Mouse (Mus musculus): ENCODE measurements around the gene Sntb2. TPM values are rescaled to one million over a fixed set of nuclear protein-coding genes. Genes with fewer than 3 reads are reported as not detected.

Sntb2 gene
- polyA plus RNA-seq, 1 experiment from 2014 or later: 7.1 TPM

- H3K36me3 ChIP-seq: no peaks in the 10 kb centered on the region
- H3K27ac ChIP-seq (replicated peaks): no peak overlapping the region
- peaks cover 29% of the 10 kb centered on the region for H3K4me1 ChIP-seq (replicated peaks)
- no peak for ATAC-seq (ENCODE audit: low read depth)
- H3K9ac ChIP-seq: no peak overlapping the region
- H3K27me3 ChIP-seq: peaks cover 59% of the 10 kb centered on the region
- WGBS: 72% methylated on average over 16 of the region's 16 CpGs
- H3K4me2 ChIP-seq: no peak overlapping the region
- H3K4me3 ChIP-seq: no peak overlapping the region
- H3K9me3 ChIP-seq: no peaks in the 10 kb centered on the region
These were observed 1.1 kb upstream of the Sntb2 start for GRCm38 (mm10) chr8:106934226-106934977.

- peaks cover 32% of the 10 kb centered on the region for H3K4me1 ChIP-seq (replicated peaks)
- H3K27ac ChIP-seq (replicated peaks): peak overlapping the region; percentile 93
- peak overlapping the region; percentile 75 for H3K4me3 ChIP-seq
- ATAC-seq (ENCODE audit: low read depth): peak; percentile 78
- WGBS: 0% methylated on average over 74 of the region's 76 CpGs
- peaks cover 61% of the 10 kb centered on the region for H3K27me3 ChIP-seq
- no peaks in the 10 kb centered on the region for H3K9me3 ChIP-seq
- H3K4me2 ChIP-seq: peak overlapping the region; percentile 67
- H3K36me3 ChIP-seq: no peaks in the 10 kb centered on the region
- peak overlapping the region; percentile 87 for H3K9ac ChIP-seq
These were observed 438 bp downstream of the Sntb2 start for GRCm38 (mm10) chr8:106935899-106936477.

- H3K9me3 ChIP-seq: no peaks in the 10 kb centered on the region
- H3K4me3 ChIP-seq: peak overlapping the region; percentile 75
- peak overlapping the region; percentile 67 for H3K4me2 ChIP-seq
- H3K4me1 ChIP-seq (replicated peaks): peaks cover 34% of the 10 kb centered on the region
- H3K36me3 ChIP-seq: no peaks in the 10 kb centered on the region
- 1% methylated on average over 26 of the region's 26 CpGs for WGBS
- peak overlapping the region; percentile 93 for H3K27ac ChIP-seq (replicated peaks)
- H3K9ac ChIP-seq: peak overlapping the region; percentile 87
- peaks cover 55% of the 10 kb centered on the region for H3K27me3 ChIP-seq
- peak; percentile 54 for ATAC-seq (ENCODE audit: low read depth)
These were observed 1.0 kb downstream of the Sntb2 start for GRCm38 (mm10) chr8:106936478-106937051.

DNA sequence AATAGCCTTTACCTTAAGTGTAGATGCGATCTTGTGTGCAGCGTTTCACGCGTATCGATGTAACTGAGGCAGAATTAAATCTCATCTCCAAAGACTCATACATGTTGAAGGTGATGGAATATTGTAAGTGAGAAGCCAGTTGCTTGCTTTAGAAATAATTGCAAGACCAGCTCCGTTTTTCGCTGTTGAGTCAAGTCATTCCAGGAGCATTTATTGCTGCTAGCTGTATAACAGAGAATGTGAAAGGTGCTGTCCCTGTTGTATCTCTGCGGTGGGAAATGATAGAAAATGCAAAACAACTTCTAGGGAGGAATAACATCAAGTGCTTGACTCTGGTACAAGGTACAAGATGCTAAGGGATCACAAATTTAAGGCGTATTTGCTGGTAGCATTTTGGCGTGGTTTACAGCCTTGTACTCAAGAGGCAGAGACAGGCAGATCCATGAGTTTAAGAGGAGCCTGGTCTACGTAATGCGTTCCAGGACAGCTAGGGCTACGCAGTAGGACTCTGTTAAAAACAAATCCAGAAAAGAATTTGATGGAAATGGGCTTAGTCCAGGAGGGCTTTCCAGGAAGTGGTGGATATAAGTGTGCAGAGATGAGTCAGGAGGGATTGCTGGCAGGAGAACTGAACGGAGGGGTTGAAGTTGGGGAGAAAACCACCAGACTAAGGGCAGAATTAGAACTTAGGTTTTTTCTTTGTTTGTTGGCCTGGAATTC, 1.7 kb downstream of the Sntb2 start:
- no peaks in the 10 kb centered on the region for H3K36me3 ChIP-seq
- H3K4me3 ChIP-seq: peak overlapping the region; percentile 75
- H3K9me3 ChIP-seq: no peaks in the 10 kb centered on the region
- H3K4me1 ChIP-seq (replicated peaks): peaks cover 29% of the 10 kb centered on the region
- peaks cover 48% of the 10 kb centered on the region for H3K27me3 ChIP-seq
- peak overlapping the region; percentile 87 for H3K9ac ChIP-seq
- H3K4me2 ChIP-seq: peak overlapping the region; percentile 67
- 32% methylated on average over 14 of the region's 14 CpGs for WGBS
- ATAC-seq (ENCODE audit: low read depth): no peak
- peak overlapping the region; percentile 93; the same call in 1 of the 2 replicates for H3K27ac ChIP-seq (replicated peaks)

DNA sequence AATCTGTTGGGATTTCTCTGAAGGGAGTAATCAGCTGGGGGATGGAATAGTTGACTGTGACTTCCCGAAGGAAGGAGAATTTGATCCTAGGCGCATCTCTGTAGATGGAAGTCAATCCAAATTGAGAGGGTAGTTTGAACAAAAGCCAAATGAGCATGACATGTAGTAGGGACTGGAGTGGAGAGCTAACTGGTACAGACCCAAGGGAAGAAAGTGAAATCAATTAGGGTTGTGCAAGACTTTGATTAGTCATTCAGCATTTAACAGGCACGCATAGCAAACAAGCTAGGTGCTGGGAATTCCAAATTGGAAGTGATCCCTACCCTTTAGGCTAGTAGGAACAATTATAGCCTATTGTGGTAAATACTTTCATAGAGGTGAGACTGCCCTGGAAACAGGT, 6.3 kb downstream of the Sntb2 start:
- peaks cover 26% of the 10 kb centered on the region for H3K27me3 ChIP-seq
- no peak overlapping the region for H3K4me2 ChIP-seq
- no peak overlapping the region for H3K4me3 ChIP-seq
- no peak for ATAC-seq (ENCODE audit: low read depth)
- no peaks in the 10 kb centered on the region for H3K9me3 ChIP-seq
- H3K27ac ChIP-seq (replicated peaks): no peak overlapping the region
- peaks cover 20% of the 10 kb centered on the region for H3K4me1 ChIP-seq (replicated peaks)
- WGBS: 88% methylated on average over 3 of the region's 3 CpGs
- H3K36me3 ChIP-seq: no peaks in the 10 kb centered on the region
- no peak overlapping the region for H3K9ac ChIP-seq

DNA sequence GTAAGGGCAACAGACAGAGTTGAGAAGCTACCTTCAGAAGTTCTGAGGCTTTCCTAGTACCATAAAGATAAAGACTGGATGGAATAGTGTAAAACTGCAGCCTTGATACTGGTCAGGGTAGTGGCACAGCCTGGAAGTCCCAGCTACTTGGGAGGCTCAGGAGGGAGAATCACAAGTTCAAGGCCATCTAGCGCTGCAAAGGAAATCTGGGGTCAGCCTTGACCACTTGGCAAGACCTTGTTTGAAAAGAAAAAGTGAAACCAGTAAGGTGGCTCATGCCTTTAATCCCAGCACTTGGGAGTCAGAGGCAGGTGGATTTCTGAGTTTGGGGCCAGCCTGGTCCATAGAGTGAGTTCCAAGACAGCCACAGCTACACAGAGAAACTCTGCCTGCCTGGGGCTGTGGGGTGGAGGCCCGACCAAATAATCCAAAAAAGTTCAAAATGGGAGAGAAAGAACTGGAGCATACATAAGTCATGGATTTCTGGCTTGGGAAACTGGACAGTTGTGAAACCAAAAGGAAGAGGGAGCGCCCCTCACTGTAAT, 8.4 kb downstream of the Sntb2 start:
- no peak overlapping the region for H3K4me3 ChIP-seq
- H3K4me2 ChIP-seq: no peak overlapping the region
- H3K9me3 ChIP-seq: no peaks in the 10 kb centered on the region
- ATAC-seq (ENCODE audit: low read depth): no peak
- no peak overlapping the region for H3K9ac ChIP-seq
- WGBS: 88% methylated on average over 3 of the region's 3 CpGs
- peaks cover 12% of the 10 kb centered on the region for H3K27me3 ChIP-seq
- H3K4me1 ChIP-seq (replicated peaks): 0 out of 2 replicates have a peak, but pooled peaks cover 6% of the 10 kb centered on the region
- no peak overlapping the region for H3K27ac ChIP-seq (replicated peaks)
- no peaks in the 10 kb centered on the region for H3K36me3 ChIP-seq

- 83% methylated on average over 3 of the region's 3 CpGs for WGBS
These were observed 9.2 kb downstream of the Sntb2 start for GRCm38 (mm10) chr8:106944756-106945155.

DNA sequence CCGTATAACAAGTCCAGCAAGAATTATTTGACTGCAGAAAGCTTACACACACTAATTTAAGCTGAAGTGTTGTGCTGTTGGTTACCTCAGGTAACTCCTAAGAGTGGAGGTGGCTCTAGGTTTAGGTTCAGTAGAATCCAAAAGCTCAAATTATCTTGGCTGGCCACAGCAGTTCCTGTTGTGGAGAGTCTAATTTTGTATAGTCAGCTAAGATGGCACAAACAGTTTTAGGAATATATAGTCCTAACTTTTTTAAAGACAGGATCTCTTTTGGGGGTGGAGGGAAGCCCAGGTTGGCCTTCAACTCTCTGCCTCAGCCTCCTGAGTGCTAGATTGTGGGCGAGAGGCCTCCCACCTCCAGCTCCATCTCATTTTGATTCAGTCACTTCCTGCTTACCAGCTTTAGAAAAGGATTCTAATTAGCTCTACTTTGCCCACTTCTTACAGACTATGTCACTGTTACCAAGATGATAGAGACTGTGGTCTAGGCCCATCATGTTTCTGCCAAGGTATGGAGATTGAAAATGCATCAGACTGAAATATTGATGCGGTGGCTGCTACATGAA, 13.2 kb downstream of the Sntb2 start:
- WGBS: 79% methylated on average over 3 of the region's 3 CpGs
- H3K27ac ChIP-seq (replicated peaks): no peak overlapping the region
- H3K4me1 ChIP-seq (replicated peaks): no peaks in the 10 kb centered on the region
- no peaks in the 10 kb centered on the region for H3K36me3 ChIP-seq
- H3K9ac ChIP-seq: no peak overlapping the region
- H3K27me3 ChIP-seq: no peaks in the 10 kb centered on the region
- H3K9me3 ChIP-seq: no peaks in the 10 kb centered on the region
- no peak overlapping the region for H3K4me3 ChIP-seq
- ATAC-seq (ENCODE audit: low read depth): no peak
- no peak overlapping the region for H3K4me2 ChIP-seq

More at GRCm38 (mm10) chr8:106944756-106945155, 9.2 kb downstream of the Sntb2 start:
- H3K4me3 ChIP-seq: no peak overlapping the region
- H3K4me2 ChIP-seq: no peak overlapping the region
- no peak overlapping the region for H3K9ac ChIP-seq
- H3K27ac ChIP-seq (replicated peaks): no peak overlapping the region
- no peaks in the 10 kb centered on the region for H3K36me3 ChIP-seq
- H3K9me3 ChIP-seq: no peaks in the 10 kb centered on the region
- H3K27me3 ChIP-seq: peaks cover 4% of the 10 kb centered on the region
- H3K4me1 ChIP-seq (replicated peaks): 0 out of 2 replicates have a peak, but pooled peaks cover 6% of the 10 kb centered on the region
- no peak for ATAC-seq (ENCODE audit: low read depth)

DNA sequence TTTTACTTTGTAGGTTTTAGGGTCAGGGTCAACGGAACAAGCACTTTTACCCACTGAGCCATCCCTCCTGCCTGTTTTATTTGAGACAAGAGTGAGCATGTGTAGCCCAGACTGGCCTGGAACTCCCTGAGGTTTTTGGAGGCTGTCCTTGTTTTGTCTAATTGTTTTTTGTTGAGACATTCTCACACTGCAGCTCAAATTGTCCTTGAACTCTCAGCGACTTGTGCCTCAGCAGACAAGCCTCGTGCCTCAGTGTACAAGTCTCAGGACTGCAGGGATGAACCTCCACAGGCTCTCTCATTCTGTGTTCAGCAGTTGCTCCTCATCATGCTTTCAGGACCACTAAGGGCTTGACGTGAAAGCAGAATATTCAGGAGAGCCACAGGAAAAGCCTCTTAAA, 16.2 kb downstream of the Sntb2 start:
- 65% methylated on average over 4 of the region's 4 CpGs for WGBS
- no peak for ATAC-seq (ENCODE audit: low read depth)
- Histone ChIP-seq H3K4me2 (no peak overlapping the region), H3K9ac (0 out of 2 replicates have a peak overlapping the region, but pooled peaks have one; percentile 8), H3K36me3 (no peaks in the 10 kb centered on the region), H3K27ac (replicated peaks) (no peak overlapping the region), H3K4me3 (no peak overlapping the region), H3K4me1 (replicated peaks) (no peaks in the 10 kb centered on the region), H3K9me3 (no peaks in the 10 kb centered on the region), H3K27me3 (no peaks in the 10 kb centered on the region)

DNA sequence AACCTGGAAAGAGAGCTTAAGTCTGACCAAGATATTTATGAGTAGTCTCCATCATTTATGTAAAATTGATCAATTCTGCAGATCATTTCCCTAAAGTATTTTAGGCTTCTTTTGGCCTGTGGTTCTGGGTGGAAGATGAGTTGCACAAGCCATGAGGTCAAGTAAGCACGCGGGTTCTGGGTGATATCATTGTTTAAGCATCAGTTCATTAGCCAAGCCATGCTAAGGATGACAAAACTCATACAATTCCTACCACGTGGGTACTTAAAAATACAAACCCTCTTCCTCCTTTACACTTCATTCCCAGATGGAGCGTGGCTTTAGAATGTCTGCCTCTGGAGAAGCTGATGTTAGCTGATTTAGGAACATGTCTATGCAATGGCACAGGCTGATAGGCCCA, 18.0 kb downstream of the Sntb2 start:
- Histone ChIP-seq H3K4me2 (no peak overlapping the region), H3K9ac (no peak overlapping the region), H3K4me1 (replicated peaks) (no peaks in the 10 kb centered on the region), H3K4me3 (no peak overlapping the region), H3K36me3 (no peaks in the 10 kb centered on the region), H3K9me3 (no peaks in the 10 kb centered on the region), H3K27me3 (no peaks in the 10 kb centered on the region), H3K27ac (replicated peaks) (no peak overlapping the region)
- WGBS: 82% methylated on average over 4 of the region's 4 CpGs
- no peak for ATAC-seq (ENCODE audit: low read depth)

GRCm38 (mm10) chr8:106957086-106957485, 21.5 kb downstream of the Sntb2 start:
- Histone ChIP-seq H3K4me3 (no peak overlapping the region), H3K36me3 (no peaks in the 10 kb centered on the region), H3K4me1 (replicated peaks) (no peaks in the 10 kb centered on the region), H3K27ac (replicated peaks) (no peak overlapping the region), H3K4me2 (no peak overlapping the region), H3K9me3 (no peaks in the 10 kb centered on the region), H3K9ac (no peak overlapping the region), H3K27me3 (no peaks in the 10 kb centered on the region)
- 90% methylated on average over 3 of the region's 3 CpGs for WGBS
- ATAC-seq (ENCODE audit: low read depth): no peak

Measured in neural tube, embryonic 13.5 days (tissue).